Comparison of ENCODE assay signal across 18 mouse cellular contexts in genomic region chr1:61171941-61172340, GRCm38 (mm10).
DNase-seq lines count a peak whose midpoint lies in the region; ATAC-seq and TF ChIP-seq lines count a peak whose summit lies in the region.
"Had no signal": no experiment of that assay in that cellular context is flagged by ENCODE, and none has a peak within 500 bp of the region (broad histone marks: within the 10 kb centered on the region; RNA-seq: fewer than 3 reads in every experiment).

No protein-coding gene starts in this region.

- no peak for TF ChIP-seq CTCF in heart, adult 2 months (IDR thresholded peaks at IDR 0.05)
- no peak for TF ChIP-seq CTCF in lung, postnatal 0 days (IDR thresholded peaks at IDR 0.05)

- no peak overlapping the region for H3K4me2 ChIP-seq in lung, postnatal 0 days (replicated peaks; ENCODE audit: low read depth, low read length)
- H3K4me2 ChIP-seq: forebrain, embryonic 15.5 days; hindbrain, embryonic 14.5 days; intestine, embryonic 15.5 days had no signal

- WGBS in heart, adult 2 months: 52% methylated on average over 6 of the region's 6 CpGs
- 59% methylated on average over 6 of the region's 6 CpGs for WGBS in lung, postnatal 0 days
- 88% methylated on average over 6 of the region's 6 CpGs for WGBS in forebrain, embryonic 10.5 days

- intact Hi-C loops in gastrocnemius, postnatal 14 days (cut with DNase I; ENCODE audit: low total_unique reads): no loop called here
- intact Hi-C loops in heart, adult 2 months (cut with DNase I): loop anchor here (2.0 kb wide), 1 partner anchor 29 kb away; no protein-coding TSS in a partner anchor
- intact Hi-C loops in heart, postnatal 25 days (cut with DNase I): no loop called here

- TF ChIP-seq EP300 in heart, adult 2 months (IDR thresholded peaks at IDR 0.05; ENCODE audit: insufficient read depth, low read depth, low read length): no peak
- no peak for TF ChIP-seq EP300 in lung, postnatal 0 days (IDR thresholded peaks at IDR 0.05)

- peak; percentile 26; the same call in 1 of the 2 replicates for ATAC-seq in lung, postnatal 0 days
- no peak for ATAC-seq in megakaryocyte, adult 5-6 weeks (ENCODE audit: poor library complexity, severe bottlenecking)
- ATAC-seq: forebrain, embryonic 15.5 days; intestine, embryonic 15.5 days had no signal

- H3K27ac ChIP-seq in heart, adult 2 months: peak overlapping the region; percentile 7; the same call in 1 of the 2 replicates
- H3K27ac ChIP-seq in lung, postnatal 0 days (ENCODE audit: low read length): no peak overlapping the region
- no peak overlapping the region for H3K27ac ChIP-seq in forebrain, embryonic 10.5 days
- H3K27ac ChIP-seq: embryonic facial prominence, embryonic 10.5 days; forebrain, embryonic 15.5 days; heart, embryonic 10.5 days; hindbrain, embryonic 10.5 days; hindbrain, embryonic 14.5 days; intestine, embryonic 15.5 days had no signal

- H3K27me3 ChIP-seq in heart, adult 2 months (ENCODE audit: control insufficient read depth, insufficient read depth, low read length): no peaks in the 10 kb centered on the region
- no peaks in the 10 kb centered on the region for H3K27me3 ChIP-seq in lung, postnatal 0 days (replicated peaks; ENCODE audit: insufficient read depth, low read length)
- no peaks in the 10 kb centered on the region for H3K27me3 ChIP-seq in forebrain, embryonic 10.5 days (ENCODE audit: poor library complexity, severe bottlenecking)
- H3K27me3 ChIP-seq: forebrain, embryonic 15.5 days; intestine, embryonic 15.5 days had no signal

- peaks cover 2% of the 10 kb centered on the region for H3K4me1 ChIP-seq in heart, adult 2 months (ENCODE audit: control insufficient read depth, insufficient read depth, low read length)
- H3K4me1 ChIP-seq in lung, postnatal 0 days (ENCODE audit: insufficient read depth, low read depth, low read length): no peaks in the 10 kb centered on the region
- 0 out of 2 replicates have a peak, but pooled peaks cover 3% of the 10 kb centered on the region for H3K4me1 ChIP-seq in forebrain, embryonic 10.5 days
- H3K4me1 ChIP-seq: embryonic facial prominence, embryonic 10.5 days; forebrain, embryonic 15.5 days; heart, embryonic 10.5 days; hindbrain, embryonic 10.5 days had no signal

- no peaks in the 10 kb centered on the region for H3K36me3 ChIP-seq in heart, adult 2 months (ENCODE audit: control insufficient read depth, insufficient read depth, low read length)
- no peaks in the 10 kb centered on the region for H3K36me3 ChIP-seq in lung, postnatal 0 days (ENCODE audit: insufficient read depth, low read length)
- no peaks in the 10 kb centered on the region for H3K36me3 ChIP-seq in forebrain, embryonic 10.5 days (replicated peaks)
- H3K36me3 ChIP-seq: embryonic facial prominence, embryonic 10.5 days; forebrain, embryonic 15.5 days; heart, embryonic 10.5 days; hindbrain, embryonic 10.5 days; intestine, embryonic 15.5 days had no signal

- TF ChIP-seq POLR2A in heart, adult 2 months (IDR thresholded peaks at IDR 0.05; ENCODE audit: insufficient read depth, low read depth, low read length): no peak

- no peaks in the 10 kb centered on the region for H3K9me3 ChIP-seq in lung, postnatal 0 days (ENCODE audit: low read length)
- no peaks in the 10 kb centered on the region for H3K9me3 ChIP-seq in forebrain, embryonic 10.5 days
- H3K9me3 ChIP-seq: embryonic facial prominence, embryonic 10.5 days; forebrain, embryonic 15.5 days; heart, embryonic 10.5 days; hindbrain, embryonic 10.5 days; intestine, embryonic 15.5 days had no signal

- no peak overlapping the region for H3K9ac ChIP-seq in heart, adult 2 months (ENCODE audit: low read depth, low read length)
- no peak overlapping the region for H3K9ac ChIP-seq in lung, postnatal 0 days (replicated peaks; ENCODE audit: low read depth)
- H3K9ac ChIP-seq: forebrain, embryonic 15.5 days; hindbrain, embryonic 14.5 days; intestine, embryonic 15.5 days had no signal

- no peak overlapping the region for H3K4me3 ChIP-seq in heart, adult 2 months
- no peak overlapping the region for H3K4me3 ChIP-seq in lung, postnatal 0 days (ENCODE audit: low read depth, low read length)
- H3K4me3 ChIP-seq in forebrain, embryonic 10.5 days: no peak overlapping the region
- H3K4me3 ChIP-seq: embryonic facial prominence, embryonic 10.5 days; forebrain, embryonic 15.5 days; heart, embryonic 10.5 days; hindbrain, embryonic 10.5 days; intestine, embryonic 15.5 days had no signal

- H3K79me2 ChIP-seq in heart, adult 2 months (replicated peaks; ENCODE audit: control insufficient read depth, insufficient read depth, low read length): no peaks in the 10 kb centered on the region

- peak; percentile 25 for DNase-seq in gastrocnemius, adult 18-20 months (ENCODE audit: low spot score)
- no peak for DNase-seq in gastrocnemius, postnatal 14 days
- no peak for DNase-seq in heart, adult 2 months
- DNase-seq in heart, postnatal 25 days (ENCODE audit: low spot score): no peak
- peak; percentile 63 for DNase-seq in lung, postnatal 0 days (ENCODE audit: low spot score)
- peak; percentile 16 to 38 for DNase-seq in lung, postnatal 4 days
- no peak for DNase-seq in forebrain, embryonic 10.5 days (ENCODE audit: extremely low spot score, low spot score)
- DNase-seq: adrenal gland, postnatal 10 days; cerebellum, adult 18-20 months; cerebellum, postnatal 10 days; heart, postnatal 10 days had no signal

Comparison
In these comparisons a context has a peak if more than half of its experiments do, and no peak if none do; other contexts are left out.
1. DNase-seq: peak in gastrocnemius, adult 18-20 months (single experiment), lung, postnatal 0 days (single experiment) and lung, postnatal 4 days (2 of 2); none in gastrocnemius, postnatal 14 days (single experiment), heart, adult 2 months (0 of 2), heart, postnatal 25 days (single experiment) and forebrain, embryonic 10.5 days (single experiment).